Mouse (Mus musculus): ENCODE results near the gene Ccdc159. TPM values are rescaled to one million over a fixed set of nuclear protein-coding genes. Genes with fewer than 3 reads are reported as not detected.

Gene Ccdc159
- total and polyA plus RNA-seq, 3 experiments: 3.0 to 4.9 (median 3.4) TPM

DNA sequence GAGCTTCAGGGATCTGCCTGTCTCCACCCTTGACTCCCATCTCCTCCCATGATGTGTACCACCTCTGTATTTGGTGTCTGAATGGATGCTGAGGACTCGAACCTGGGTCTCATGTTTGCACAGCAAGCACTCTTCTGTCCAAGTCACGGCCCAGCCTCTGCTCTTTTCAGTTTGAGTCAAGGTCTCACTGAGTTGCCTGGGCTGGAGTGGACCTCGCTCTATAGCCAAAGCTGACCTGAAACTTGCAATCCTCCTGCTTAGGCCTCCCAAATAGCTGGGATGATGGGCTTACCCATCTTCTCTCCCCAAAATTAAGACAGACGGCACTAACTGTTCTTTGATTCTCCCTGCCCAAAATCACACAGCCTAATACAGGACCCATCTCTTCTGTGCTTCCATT is 4.2 kb upstream of the Ccdc159 start:
- Histone ChIP-seq H3K79me2 (replicated peaks; ENCODE audit: control insufficient read depth, insufficient read depth, low read length) (no peaks in the 10 kb centered on the region), H3K9ac (ENCODE audit: low read depth, low read length) (no peak overlapping the region), H3K4me1 (ENCODE audit: control insufficient read depth, insufficient read depth, low read length) (peaks cover 21% of the 10 kb centered on the region), H3K27me3 (ENCODE audit: control insufficient read depth, insufficient read depth, low read length) (no peaks in the 10 kb centered on the region), H3K36me3 (ENCODE audit: control insufficient read depth, insufficient read depth, low read length) (peaks cover 8% of the 10 kb centered on the region), H3K4me3 (no peak overlapping the region), H3K27ac (peak overlapping the region; percentile 78)
- no peak for DNase-seq
- WGBS: 89% methylated on average over 4 of the region's 4 CpGs
- TF ChIP-seq POLR2A (IDR thresholded peaks at IDR 0.05; ENCODE audit: insufficient read depth, low read depth, low read length): no peak
- TF ChIP-seq CTCF (IDR thresholded peaks at IDR 0.05): no peak
- no peak for TF ChIP-seq EP300 (IDR thresholded peaks at IDR 0.05; ENCODE audit: insufficient read depth, low read depth, low read length)
- intact Hi-C loops (cut with DNase I): no loop called here

DNA sequence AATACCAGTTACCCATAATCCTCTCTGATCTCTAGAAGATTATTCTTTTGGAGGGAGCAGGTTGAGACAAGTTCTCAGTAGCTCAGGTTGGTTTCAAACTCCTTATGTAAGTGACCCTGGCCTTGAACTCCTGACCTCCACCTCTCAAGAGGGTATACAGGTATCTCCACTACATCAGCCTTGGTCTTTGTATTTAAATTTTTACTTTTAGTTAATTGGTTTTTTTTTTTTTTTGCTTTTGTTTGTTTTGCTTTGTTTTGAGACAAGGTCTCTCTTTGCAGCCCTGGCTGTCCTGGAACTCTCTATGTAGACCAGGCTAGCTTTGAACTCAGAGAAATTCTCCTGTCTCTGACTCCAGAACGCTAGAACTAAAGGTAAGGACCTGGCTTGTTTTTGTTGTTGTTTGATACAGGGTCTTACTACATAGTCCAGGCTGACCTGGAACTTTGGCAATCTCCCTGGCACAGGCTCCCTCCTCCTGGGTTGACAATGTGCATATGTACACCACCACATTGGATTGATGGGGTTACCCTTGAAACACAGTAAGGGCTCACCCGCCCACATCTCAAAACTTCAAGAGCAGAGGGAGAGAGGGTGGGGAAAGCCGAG is 3.7 kb upstream of the Ccdc159 start:
- DNase-seq: no peak
- intact Hi-C loops (cut with DNase I): loop anchor here (2.0 kb wide), 1 partner anchor 31 kb away; the partner anchor contains the start of gene Swsap1
- Histone ChIP-seq H3K79me2 (replicated peaks; ENCODE audit: control insufficient read depth, insufficient read depth, low read length) (no peaks in the 10 kb centered on the region), H3K36me3 (ENCODE audit: control insufficient read depth, insufficient read depth, low read length) (peaks cover 8% of the 10 kb centered on the region), H3K4me1 (ENCODE audit: control insufficient read depth, insufficient read depth, low read length) (peaks cover 21% of the 10 kb centered on the region), H3K27me3 (ENCODE audit: control insufficient read depth, insufficient read depth, low read length) (no peaks in the 10 kb centered on the region), H3K27ac (peak overlapping the region; percentile 78), H3K9ac (ENCODE audit: low read depth, low read length) (no peak overlapping the region), H3K4me3 (no peak overlapping the region)
- WGBS: 7% methylated on average over 3 of the region's 3 CpGs
- no peak for TF ChIP-seq EP300 (IDR thresholded peaks at IDR 0.05; ENCODE audit: insufficient read depth, low read depth, low read length)

DNA sequence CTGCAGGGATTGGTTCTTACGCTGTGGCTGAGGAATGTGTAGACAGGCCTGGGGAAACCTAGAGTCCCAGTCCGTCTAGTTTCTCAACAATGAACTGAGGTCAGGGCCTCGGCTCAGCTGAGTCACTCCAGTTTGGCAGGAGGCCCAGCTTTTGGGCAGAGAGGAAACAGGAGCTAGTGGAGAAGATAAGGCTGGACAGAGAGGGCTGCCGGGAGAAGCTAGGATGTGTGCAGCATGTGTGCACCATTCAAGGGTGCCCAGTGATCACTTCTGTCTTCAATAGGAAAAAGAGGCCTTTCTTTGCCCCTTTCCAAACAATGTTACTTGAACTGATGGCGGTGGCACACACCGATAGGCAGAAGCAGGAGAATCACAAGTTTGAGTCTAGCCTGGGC is 3.2 kb upstream of the Ccdc159 start:
- TF ChIP-seq CTCF (IDR thresholded peaks at IDR 0.05) (no peak), EP300 (IDR thresholded peaks at IDR 0.05; ENCODE audit: insufficient read depth, low read depth, low read length) (peak; percentile 92)
- H3K36me3 ChIP-seq (ENCODE audit: control insufficient read depth, insufficient read depth, low read length): peaks cover 8% of the 10 kb centered on the region
- no peak overlapping the region for H3K9ac ChIP-seq (ENCODE audit: low read depth, low read length)
- H3K79me2 ChIP-seq (replicated peaks; ENCODE audit: control insufficient read depth, insufficient read depth, low read length): no peaks in the 10 kb centered on the region
- peak; percentile 90 to 94 for DNase-seq
- H3K4me3 ChIP-seq: no peak overlapping the region
- H3K4me1 ChIP-seq (ENCODE audit: control insufficient read depth, insufficient read depth, low read length): peaks cover 21% of the 10 kb centered on the region
- peak overlapping the region; percentile 78 for H3K27ac ChIP-seq
- WGBS: 12% methylated on average over 6 of the region's 6 CpGs
- intact Hi-C loops (cut with DNase I): loop anchor here (2.0 kb wide), 1 partner anchor 31 kb away; the partner anchor contains the start of gene Swsap1
- no peaks in the 10 kb centered on the region for H3K27me3 ChIP-seq (ENCODE audit: control insufficient read depth, insufficient read depth, low read length)

DNA sequence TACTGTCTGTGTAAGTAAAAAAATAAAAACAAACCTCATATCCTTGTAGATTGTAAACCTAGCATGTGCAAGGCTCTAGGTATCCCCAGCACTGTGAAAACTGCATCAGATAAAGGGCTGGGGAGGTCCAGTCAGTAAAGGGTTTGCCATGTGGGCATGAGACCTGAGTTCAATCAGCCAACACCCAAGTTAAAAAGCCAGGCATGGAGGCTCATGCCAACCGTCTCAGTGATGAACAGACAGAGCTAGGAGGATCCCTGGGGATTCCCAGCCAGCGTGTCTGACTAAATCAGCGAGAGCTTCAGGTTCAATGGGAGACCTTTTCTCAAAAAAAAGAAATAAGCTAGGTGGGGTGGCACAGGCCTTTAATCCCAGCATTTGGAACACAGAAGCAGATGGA is 2.2 kb upstream of the Ccdc159 start:
- intact Hi-C loops (cut with DNase I): loop anchor here (2.0 kb wide), 1 partner anchor 30 kb away; the partner anchor contains the start of gene Swsap1
- Histone ChIP-seq H3K27me3 (ENCODE audit: control insufficient read depth, insufficient read depth, low read length) (no peaks in the 10 kb centered on the region), H3K27ac (no peak overlapping the region), H3K4me1 (ENCODE audit: control insufficient read depth, insufficient read depth, low read length) (peaks cover 21% of the 10 kb centered on the region), H3K79me2 (replicated peaks; ENCODE audit: control insufficient read depth, insufficient read depth, low read length) (no peaks in the 10 kb centered on the region), H3K36me3 (ENCODE audit: control insufficient read depth, insufficient read depth, low read length) (peaks cover 8% of the 10 kb centered on the region), H3K9ac (ENCODE audit: low read depth, low read length) (no peak overlapping the region), H3K4me3 (no peak overlapping the region)
- no peak for TF ChIP-seq EP300 (IDR thresholded peaks at IDR 0.05; ENCODE audit: insufficient read depth, low read depth, low read length)
- no peak for TF ChIP-seq CTCF (IDR thresholded peaks at IDR 0.05)
- TF ChIP-seq POLR2A (IDR thresholded peaks at IDR 0.05; ENCODE audit: insufficient read depth, low read depth, low read length): no peak
- no peak for DNase-seq
- 97% methylated on average over 3 of the region's 3 CpGs for WGBS

DNA sequence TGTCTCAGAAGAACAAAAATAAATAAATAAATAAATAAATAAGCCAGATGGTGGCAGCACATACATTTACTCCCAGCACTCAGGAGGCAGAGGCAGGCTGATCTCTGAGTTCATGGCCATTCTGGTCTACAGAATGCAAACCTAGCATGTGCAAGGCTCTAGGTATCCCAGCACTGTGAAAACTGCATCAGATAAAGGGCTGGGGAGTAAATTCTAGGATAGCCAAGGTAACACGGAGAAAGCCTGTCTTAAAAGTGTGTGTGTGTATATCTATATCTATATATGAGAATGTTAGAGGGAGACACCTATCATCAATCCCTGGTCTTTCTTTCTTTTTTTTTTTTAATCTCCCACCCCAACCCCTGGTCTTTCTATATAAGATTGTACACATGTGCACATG is 1.8 kb upstream of the Ccdc159 start:
- TF ChIP-seq EP300 (IDR thresholded peaks at IDR 0.05; ENCODE audit: insufficient read depth, low read depth, low read length): no peak
- no peak for TF ChIP-seq POLR2A (IDR thresholded peaks at IDR 0.05; ENCODE audit: insufficient read depth, low read depth, low read length)
- TF ChIP-seq CTCF (IDR thresholded peaks at IDR 0.05): no peak
- peaks cover 21% of the 10 kb centered on the region for H3K4me1 ChIP-seq (ENCODE audit: control insufficient read depth, insufficient read depth, low read length)
- H3K4me3 ChIP-seq: no peak overlapping the region
- H3K9ac ChIP-seq (ENCODE audit: low read depth, low read length): no peak overlapping the region
- no peak overlapping the region for H3K27ac ChIP-seq
- peaks cover 8% of the 10 kb centered on the region for H3K36me3 ChIP-seq (ENCODE audit: control insufficient read depth, insufficient read depth, low read length)
- H3K79me2 ChIP-seq (replicated peaks; ENCODE audit: control insufficient read depth, insufficient read depth, low read length): no peaks in the 10 kb centered on the region
- H3K27me3 ChIP-seq (ENCODE audit: control insufficient read depth, insufficient read depth, low read length): no peaks in the 10 kb centered on the region
- intact Hi-C loops (cut with DNase I): loop anchor here (2.0 kb wide), 1 partner anchor 29 kb away; the partner anchor contains the start of gene Swsap1
- WGBS: 94% methylated on average over 1 of the region's 1 CpGs
- no peak for DNase-seq

DNA sequence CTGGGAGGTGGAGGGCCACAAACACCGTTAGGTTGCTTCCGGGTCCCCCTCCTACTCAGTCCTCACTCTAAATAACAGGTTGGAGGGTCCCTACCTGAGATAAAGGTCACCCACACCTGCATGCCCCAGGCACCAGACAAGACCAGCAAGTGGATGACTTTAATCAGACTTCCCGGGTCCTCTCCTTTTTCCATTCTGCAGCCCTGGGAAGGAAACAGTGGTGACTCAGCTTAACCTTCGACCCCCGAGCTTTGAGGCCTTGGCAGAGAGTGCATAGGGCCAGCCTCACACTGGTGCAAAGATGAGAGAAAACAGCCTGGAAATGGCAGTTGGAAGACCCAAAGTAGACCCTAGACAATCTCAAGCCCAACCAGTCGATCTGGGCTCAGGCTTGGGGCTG is 1.1 kb upstream of the Ccdc159 start:
- H3K27ac ChIP-seq: peak overlapping the region; percentile 83
- H3K9ac ChIP-seq (ENCODE audit: low read depth, low read length): no peak overlapping the region
- intact Hi-C loops (cut with DNase I): no loop called here
- no peaks in the 10 kb centered on the region for H3K79me2 ChIP-seq (replicated peaks; ENCODE audit: control insufficient read depth, insufficient read depth, low read length)
- TF ChIP-seq POLR2A (IDR thresholded peaks at IDR 0.05; ENCODE audit: insufficient read depth, low read depth, low read length) (no peak), EP300 (IDR thresholded peaks at IDR 0.05; ENCODE audit: insufficient read depth, low read depth, low read length) (no peak), CTCF (IDR thresholded peaks at IDR 0.05) (no peak)
- no peak overlapping the region for H3K4me3 ChIP-seq
- peaks cover 8% of the 10 kb centered on the region for H3K36me3 ChIP-seq (ENCODE audit: control insufficient read depth, insufficient read depth, low read length)
- peaks cover 21% of the 10 kb centered on the region for H3K4me1 ChIP-seq (ENCODE audit: control insufficient read depth, insufficient read depth, low read length)
- 47% methylated on average over 6 of the region's 6 CpGs for WGBS
- DNase-seq: no peak
- no peaks in the 10 kb centered on the region for H3K27me3 ChIP-seq (ENCODE audit: control insufficient read depth, insufficient read depth, low read length)

Measured in heart, adult 2 months (tissue).